Mouse (Mus musculus) kidney, embryonic 14.5 days (tissue): ENCODE data around the gene Slc7a10. TPM values are rescaled to one million over a fixed set of nuclear protein-coding genes. Genes with fewer than 3 reads are reported as not detected.

Experiments used
- ATAC-seq: fragments of 200-750 bp; cut with Nextera tagmentation; 2 replicates; pipeline ENCODE4 v1.8.0; 2017; ENCODE audit warnings: moderate number of reproducible peaks, mild to moderate bottlenecking, moderate TSS enrichment, moderate library complexity; ENCODE audit not compliant: low FRiP score, low TSS enrichment
- H3K27ac ChIP-seq: fragments of 300-500 bp; sonication (generic); 2 replicates; pipeline ENCODE4 v1.5.1; 2014; ENCODE audit warnings: low read depth, mild to moderate bottlenecking, low read length, moderate library complexity, mixed read lengths
- H3K27me3 ChIP-seq: fragments of 300-500 bp; sonication (generic); 2 replicates; pipeline ENCODE4 v1.6.1; 2014; ENCODE audit warnings: mild to moderate bottlenecking, low read length; ENCODE audit not compliant: control insufficient read depth, insufficient read depth
- H3K36me3 ChIP-seq: fragments of 300-500 bp; sonication (generic); 2 replicates; pipeline ENCODE4 v1.6.1; 2014; ENCODE audit warnings: low read length, mixed read lengths; ENCODE audit not compliant: control insufficient read depth, insufficient read depth
- H3K4me1 ChIP-seq: fragments of 300-500 bp; sonication (generic); 2 replicates; pipeline ENCODE4 v1.6.1; 2014; ENCODE audit warnings: low read length, mixed read lengths; ENCODE audit not compliant: control insufficient read depth, insufficient read depth
- H3K4me2 ChIP-seq: fragments of 300-500 bp; sonication (generic); replicated peaks from 2 replicates; pipeline ENCODE4 v1.6.1; 2014; ENCODE audit warnings: low read depth, mild to moderate bottlenecking, low read length
- H3K4me3 ChIP-seq: fragments of 300-500 bp; sonication (generic); 2 replicates; pipeline ENCODE4 v1.5.1; 2014; ENCODE audit warnings: mild to moderate bottlenecking, low read length
- H3K9ac ChIP-seq: fragments of 300-500 bp; sonication (generic); 2 replicates; pipeline ENCODE4 v1.6.1; 2014; ENCODE audit warnings: low read depth, mild to moderate bottlenecking, low read length, moderate library complexity
- H3K9me3 ChIP-seq: fragments of 300-500 bp; sonication (generic); 2 replicates; pipeline ENCODE4 v1.6.1; 2016; ENCODE audit warnings: low read length; ENCODE audit not compliant: control insufficient read depth
- WGBS: fragments of 180-500 bp; shearing (Covaris S2); extraction: QIAGEN DNeasy Blood & Tissue Kit; methylation state at CpG from one replicate; pipeline ENCODE4 v1.1.7; 2014; 5-methylcytosine and 5-hydroxymethylcytosine counted together
- polyA plus RNA-seq: library from polyadenylated mRNA; unstranded; fragments of >200 nt; fragmentation: Nextera tagmentation; extraction: Ambion mirVana; gene quantifications from 2 replicates; pipeline ENCODE4 v1.2.1, GENCODE M21; 2014

Gene Slc7a10
- polyA plus RNA-seq, 1 experiment from 2014 or later, result 0.70 TPM

GRCm38 (mm10) chr7:35149616-35150433 lies 36.4 kb upstream of the Slc7a10 start:
- Histone ChIP-seq H3K9ac (no peak overlapping the region), H3K4me2 (no peak overlapping the region), H3K27ac (no peak overlapping the region), H3K4me1 (0 out of 2 replicates have a peak, but pooled peaks cover 3% of the 10 kb centered on the region), H3K27me3 (no peaks in the 10 kb centered on the region), H3K4me3 (no peak overlapping the region), H3K36me3 (no peaks in the 10 kb centered on the region), H3K9me3 (no peaks in the 10 kb centered on the region)
- ATAC-seq, result no peak; the same call in 1 of the 2 replicates
- 42% methylated on average over 15 of the region's 15 CpGs for WGBS

GRCm38 (mm10) chr7:35150860-35151259 lies 35.3 kb upstream of the Slc7a10 start:
- no peaks in the 10 kb centered on the region for H3K36me3 ChIP-seq
- no peaks in the 10 kb centered on the region for H3K27me3 ChIP-seq
- H3K27ac ChIP-seq, result no peak overlapping the region
- 84% methylated on average over 5 of the region's 5 CpGs for whole genome bisulfite sequencing
- H3K9ac ChIP-seq, result no peak overlapping the region
- H3K4me3 ChIP-seq, result no peak overlapping the region
- ATAC-seq, result no peak
- no peaks in the 10 kb centered on the region for H3K4me1 ChIP-seq
- H3K4me2 ChIP-seq, result no peak overlapping the region
- no peaks in the 10 kb centered on the region for H3K9me3 ChIP-seq

- H3K36me3 ChIP-seq, result no peaks in the 10 kb centered on the region
- H3K9ac ChIP-seq, result no peak overlapping the region
- H3K4me3 ChIP-seq, result no peak overlapping the region
- no peak for ATAC-seq
- WGBS, result 76% methylated on average over 12 of the region's 12 CpGs
- no peaks in the 10 kb centered on the region; the same call in 1 of the 2 replicates for H3K27me3 ChIP-seq
- no peak overlapping the region for H3K4me2 ChIP-seq
- no peaks in the 10 kb centered on the region for H3K4me1 ChIP-seq
- H3K27ac ChIP-seq, result no peak overlapping the region
- no peaks in the 10 kb centered on the region for H3K9me3 ChIP-seq
These were observed 31.7 kb upstream of the Slc7a10 start for GRCm38 (mm10) chr7:35154449-35154848.

GRCm38 (mm10) chr7:35156561-35157477 lies 29.4 kb upstream of the Slc7a10 start:
- H3K36me3 ChIP-seq, result no peaks in the 10 kb centered on the region
- H3K9ac ChIP-seq, result no peak overlapping the region
- no peak for ATAC-seq
- no peaks in the 10 kb centered on the region for H3K9me3 ChIP-seq
- no peak overlapping the region for H3K27ac ChIP-seq
- H3K4me3 ChIP-seq, result no peak overlapping the region
- WGBS, result 67% methylated on average over 16 of the region's 16 CpGs
- H3K27me3 ChIP-seq, result no peaks in the 10 kb centered on the region; the same call in 1 of the 2 replicates
- no peak overlapping the region for H3K4me2 ChIP-seq
- H3K4me1 ChIP-seq, result no peaks in the 10 kb centered on the region

- H3K4me1 ChIP-seq, result no peaks in the 10 kb centered on the region
- no peaks in the 10 kb centered on the region for H3K9me3 ChIP-seq
- no peak overlapping the region for H3K9ac ChIP-seq
- H3K36me3 ChIP-seq, result no peaks in the 10 kb centered on the region
- H3K4me2 ChIP-seq, result no peak overlapping the region
- ATAC-seq, result no peak
- no peak overlapping the region for H3K4me3 ChIP-seq
- no peak overlapping the region for H3K27ac ChIP-seq
- 58% methylated on average over 3 of the region's 3 CpGs for WGBS
- H3K27me3 ChIP-seq, result no peaks in the 10 kb centered on the region; the same call in 1 of the 2 replicates
These were observed 28.7 kb upstream of the Slc7a10 start for GRCm38 (mm10) chr7:35157512-35157911.

DNA sequence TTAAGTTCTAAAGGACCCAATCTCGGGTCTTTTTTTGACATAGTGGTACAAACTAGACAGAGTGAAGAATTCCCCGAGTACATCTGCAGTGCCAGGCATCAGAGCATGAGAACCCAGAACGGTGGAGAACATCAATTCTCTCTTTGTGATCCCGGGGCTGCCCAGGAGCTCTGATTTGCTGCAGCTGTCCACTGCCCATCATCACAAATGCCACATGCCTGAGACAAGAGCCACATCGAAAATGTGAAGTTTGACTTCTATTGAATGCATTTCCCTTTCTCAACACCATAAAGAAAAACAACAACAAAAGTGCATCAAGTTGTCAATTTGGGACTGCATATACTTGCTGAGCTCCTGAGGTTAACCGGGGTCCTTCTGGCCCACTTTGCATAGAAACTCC lies 23.7 kb upstream of the Slc7a10 start:
- no peak overlapping the region for H3K27ac ChIP-seq
- no peaks in the 10 kb centered on the region for H3K4me1 ChIP-seq
- no peak overlapping the region for H3K4me2 ChIP-seq
- H3K36me3 ChIP-seq, result no peaks in the 10 kb centered on the region
- WGBS, result 79% methylated on average over 6 of the region's 6 CpGs
- no peaks in the 10 kb centered on the region for H3K27me3 ChIP-seq
- H3K9ac ChIP-seq, result no peak overlapping the region
- no peak overlapping the region for H3K4me3 ChIP-seq
- no peak for ATAC-seq
- no peaks in the 10 kb centered on the region for H3K9me3 ChIP-seq

GRCm38 (mm10) chr7:35163600-35163999 lies 22.6 kb upstream of the Slc7a10 start:
- Histone ChIP-seq H3K4me3 (no peak overlapping the region), H3K4me2 (no peak overlapping the region), H3K4me1 (no peaks in the 10 kb centered on the region), H3K27ac (no peak overlapping the region), H3K9me3 (no peaks in the 10 kb centered on the region), H3K27me3 (no peaks in the 10 kb centered on the region), H3K9ac (no peak overlapping the region), H3K36me3 (no peaks in the 10 kb centered on the region)
- no peak for ATAC-seq
- WGBS, result 48% methylated on average over 7 of the region's 7 CpGs

DNA sequence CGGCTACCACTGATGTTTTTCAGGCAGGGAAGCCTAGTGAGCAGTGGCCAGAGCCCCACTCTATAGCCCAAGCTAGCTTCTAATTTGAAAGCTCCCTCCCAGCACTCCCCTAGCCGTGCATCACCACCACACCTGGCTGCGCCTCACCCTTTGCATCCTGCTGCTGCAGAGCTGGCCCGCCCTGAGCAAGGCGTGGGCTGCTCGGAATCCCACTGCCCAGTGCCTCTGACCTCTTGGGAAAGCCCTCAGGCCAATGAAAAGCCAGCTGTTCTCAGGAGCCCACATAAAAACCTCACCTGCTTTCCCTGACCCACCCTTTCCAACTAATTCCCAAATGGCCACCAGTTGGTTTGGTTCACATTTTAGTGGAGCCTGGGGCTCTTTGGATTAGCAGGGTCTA lies 22.1 kb upstream of the Slc7a10 start:
- Histone ChIP-seq H3K27ac (no peak overlapping the region), H3K9ac (no peak overlapping the region), H3K27me3 (no peaks in the 10 kb centered on the region), H3K4me3 (no peak overlapping the region), H3K4me1 (no peaks in the 10 kb centered on the region), H3K4me2 (no peak overlapping the region), H3K36me3 (no peaks in the 10 kb centered on the region), H3K9me3 (no peaks in the 10 kb centered on the region)
- 68% methylated on average over 6 of the region's 6 CpGs for WGBS
- no peak for ATAC-seq

DNA sequence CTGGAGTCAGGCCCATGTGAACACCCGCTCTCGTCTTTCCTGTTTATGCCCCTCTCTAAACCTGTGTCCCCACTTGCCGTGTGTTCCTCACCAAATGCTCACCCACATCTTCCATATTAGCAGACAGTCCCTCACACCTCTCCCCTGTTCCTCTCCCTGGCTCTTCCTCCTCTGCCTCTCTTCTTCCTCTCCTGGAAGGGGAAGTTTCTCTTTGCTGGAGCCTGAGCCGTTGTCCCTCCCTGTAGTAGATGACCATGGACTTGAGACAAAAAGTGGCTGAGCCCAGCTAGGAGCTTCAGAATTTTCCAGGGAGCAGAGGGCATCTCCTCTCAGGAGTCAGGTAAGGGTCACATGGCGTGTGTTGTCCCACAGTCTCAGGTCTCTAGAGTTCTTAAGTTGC lies 19.2 kb upstream of the Slc7a10 start:
- no peak overlapping the region for H3K9ac ChIP-seq
- no peak for ATAC-seq
- no peak overlapping the region for H3K4me2 ChIP-seq
- H3K4me1 ChIP-seq, result no peaks in the 10 kb centered on the region
- 77% methylated on average over 5 of the region's 5 CpGs for WGBS
- no peak overlapping the region for H3K27ac ChIP-seq
- H3K36me3 ChIP-seq, result no peaks in the 10 kb centered on the region
- H3K9me3 ChIP-seq, result no peaks in the 10 kb centered on the region
- no peaks in the 10 kb centered on the region for H3K27me3 ChIP-seq
- no peak overlapping the region for H3K4me3 ChIP-seq
